Mouse (Mus musculus) cerebellum, adult 9-11 months (tissue): ENCODE measurements around the gene Maml3.

Experiments
- DNase-seq: peaks from one replicate; pipeline ENCODE4 v3.0.0; 2022

Maml3 gene

DNA sequence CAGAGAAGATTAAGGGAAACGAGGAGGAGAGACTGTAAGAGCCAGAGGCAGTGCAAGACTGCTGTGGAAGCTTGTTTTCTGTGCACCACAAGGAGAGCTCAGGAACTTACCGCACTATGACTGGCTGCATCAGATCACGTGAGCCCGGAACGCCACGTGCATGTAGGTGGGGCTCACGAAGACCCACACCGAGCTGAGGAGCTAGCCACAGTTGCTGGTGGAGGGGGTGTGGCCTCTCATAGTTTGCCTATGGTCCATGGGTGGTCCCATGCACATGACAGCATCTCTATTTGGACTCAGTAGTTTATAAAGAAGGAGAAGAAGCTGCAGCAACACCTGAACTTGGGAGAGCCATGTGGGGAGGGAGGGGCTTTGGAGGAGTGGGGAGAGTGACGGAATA is 152.6 kb downstream of the Maml3 start:
- no peak for DNase-seq

DNA sequence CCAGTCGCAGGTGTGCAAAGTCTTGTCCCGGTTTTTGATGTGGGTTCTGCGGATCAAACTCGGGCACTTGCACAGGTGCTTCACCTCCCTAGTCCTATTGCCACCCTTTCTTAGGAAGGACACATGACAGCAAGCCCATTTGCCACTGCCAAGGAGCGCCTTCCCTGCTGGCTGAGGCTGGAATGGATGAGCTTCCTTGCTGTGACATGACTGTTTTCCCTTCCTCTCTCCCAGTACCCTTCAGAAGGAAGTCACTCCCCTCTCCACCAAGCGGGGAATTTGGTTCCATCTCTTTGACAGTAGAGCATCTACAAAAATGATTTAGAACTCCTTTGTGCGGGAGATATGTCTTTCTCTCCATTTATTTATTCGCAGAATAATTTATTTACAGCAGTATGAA is 155.2 kb downstream of the Maml3 start:
- peak; percentile 18 for DNase-seq

DNA sequence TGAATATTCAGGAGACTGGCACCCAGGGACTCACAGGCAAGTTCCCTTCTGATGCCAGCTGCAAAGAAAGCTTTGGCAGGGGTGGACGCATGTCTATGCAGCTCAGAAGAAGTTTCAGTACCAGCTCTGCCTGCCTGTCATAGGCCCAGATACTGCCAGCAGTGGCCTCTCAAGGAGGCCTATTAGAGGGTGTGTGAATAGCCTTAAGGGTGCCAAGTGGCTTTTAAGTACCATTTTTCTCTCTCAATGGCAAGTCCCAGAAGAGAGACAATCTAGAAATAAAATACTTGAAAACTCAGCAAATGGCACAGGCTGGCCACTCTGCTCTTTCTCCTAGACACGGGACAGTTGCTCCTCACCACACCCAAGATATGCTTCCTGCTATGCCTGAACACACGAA is 157.7 kb downstream of the Maml3 start:
- no peak for DNase-seq

DNA sequence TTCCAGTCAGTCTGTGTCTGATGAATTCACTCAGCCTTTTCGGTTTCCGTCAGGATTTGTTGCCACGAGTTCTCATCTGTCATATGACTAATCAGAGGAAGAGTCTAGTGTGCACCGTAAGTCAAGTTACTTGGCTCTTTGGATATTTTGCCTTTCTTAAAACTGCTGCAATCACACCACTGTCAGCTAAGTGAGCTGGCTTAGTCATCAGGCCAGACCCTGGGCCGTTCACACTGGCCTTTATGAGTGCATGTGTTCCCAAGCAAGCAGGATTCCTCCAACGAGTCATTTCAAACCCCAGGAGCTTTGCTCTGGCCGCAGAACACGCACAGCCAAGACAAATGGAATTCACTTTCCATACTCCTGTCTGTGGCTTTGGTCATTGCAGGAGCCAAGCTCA is 161.2 kb downstream of the Maml3 start:
- DNase-seq = no peak

DNA sequence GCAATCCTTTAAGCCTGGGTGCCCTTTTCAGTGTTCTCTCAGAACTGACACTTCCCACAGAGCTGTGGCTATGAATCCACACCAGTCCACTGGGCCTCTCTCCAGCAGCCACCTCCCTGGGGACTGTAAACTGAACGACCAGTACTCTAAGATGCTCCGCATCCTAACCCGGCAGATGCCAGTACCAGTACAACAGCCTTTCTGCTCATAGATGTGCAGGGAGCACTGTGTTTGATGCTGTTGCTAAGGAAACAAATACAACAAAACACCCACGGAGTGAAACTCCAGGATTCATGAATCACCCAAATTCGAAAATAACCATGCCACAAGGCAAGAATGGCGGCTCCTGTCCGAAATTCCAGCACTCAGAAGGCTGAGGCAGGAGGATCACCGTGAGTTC is 163.1 kb downstream of the Maml3 start:
- no peak for DNase-seq

DNA sequence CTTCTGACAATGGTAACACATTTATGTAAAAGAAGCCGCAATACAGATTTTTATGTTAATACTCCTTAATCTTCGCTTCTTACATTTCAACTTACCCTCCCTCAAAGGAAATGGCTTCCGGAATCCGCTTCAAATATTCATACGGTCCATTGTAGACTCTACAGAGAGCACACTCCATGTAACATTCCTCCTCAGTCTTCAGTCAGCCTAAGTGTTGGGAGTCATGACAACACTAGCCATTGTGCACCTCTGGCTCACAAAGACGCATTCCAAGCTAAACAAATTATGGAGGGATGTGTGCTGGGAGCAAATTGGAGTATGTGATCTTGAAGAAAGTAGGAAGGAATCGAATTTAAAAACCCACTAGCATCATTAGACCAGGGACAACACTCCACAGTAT is 165.0 kb downstream of the Maml3 start:
- no peak for DNase-seq

DNA sequence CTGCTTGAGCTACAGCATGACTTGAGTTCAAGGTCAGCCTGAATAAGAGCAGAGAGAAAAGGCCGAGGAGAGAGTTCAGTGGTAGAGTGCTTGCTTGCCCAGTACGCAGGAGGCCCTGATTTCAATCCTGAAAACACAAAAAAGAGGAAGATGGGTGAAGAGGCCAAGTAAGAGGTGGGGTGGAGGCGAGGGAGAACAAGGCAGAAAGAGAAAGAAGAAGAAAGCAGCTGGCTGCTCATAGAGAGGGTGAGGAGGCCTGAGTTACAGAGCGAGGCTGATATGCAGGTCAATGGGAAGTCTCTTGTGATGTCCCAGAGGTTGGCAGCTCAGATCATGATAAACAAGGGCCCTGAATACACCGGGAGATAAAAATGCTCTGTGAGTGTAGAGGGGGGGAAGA is 165.8 kb downstream of the Maml3 start:
- DNase-seq = no peak

DNA sequence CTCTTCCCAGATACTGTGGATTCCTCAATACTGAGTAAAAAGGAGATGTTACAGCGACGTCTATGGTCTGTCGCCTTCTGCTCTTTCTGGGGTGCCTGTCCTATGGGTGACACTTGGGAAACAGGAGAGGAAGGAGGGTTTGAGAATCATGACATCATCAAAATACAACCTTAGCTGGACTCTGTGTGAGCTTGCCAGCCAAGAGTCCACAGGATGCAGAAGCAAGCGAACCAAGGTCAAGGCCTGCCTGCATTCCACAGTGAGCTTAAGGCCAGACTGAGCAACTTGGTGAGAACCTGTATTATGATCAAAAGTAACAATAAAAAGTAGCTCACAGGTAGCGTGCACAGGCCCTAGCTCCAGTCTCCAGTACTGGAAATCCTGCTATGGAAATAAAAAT is 167.7 kb downstream of the Maml3 start:
- no peak for DNase-seq

DNA sequence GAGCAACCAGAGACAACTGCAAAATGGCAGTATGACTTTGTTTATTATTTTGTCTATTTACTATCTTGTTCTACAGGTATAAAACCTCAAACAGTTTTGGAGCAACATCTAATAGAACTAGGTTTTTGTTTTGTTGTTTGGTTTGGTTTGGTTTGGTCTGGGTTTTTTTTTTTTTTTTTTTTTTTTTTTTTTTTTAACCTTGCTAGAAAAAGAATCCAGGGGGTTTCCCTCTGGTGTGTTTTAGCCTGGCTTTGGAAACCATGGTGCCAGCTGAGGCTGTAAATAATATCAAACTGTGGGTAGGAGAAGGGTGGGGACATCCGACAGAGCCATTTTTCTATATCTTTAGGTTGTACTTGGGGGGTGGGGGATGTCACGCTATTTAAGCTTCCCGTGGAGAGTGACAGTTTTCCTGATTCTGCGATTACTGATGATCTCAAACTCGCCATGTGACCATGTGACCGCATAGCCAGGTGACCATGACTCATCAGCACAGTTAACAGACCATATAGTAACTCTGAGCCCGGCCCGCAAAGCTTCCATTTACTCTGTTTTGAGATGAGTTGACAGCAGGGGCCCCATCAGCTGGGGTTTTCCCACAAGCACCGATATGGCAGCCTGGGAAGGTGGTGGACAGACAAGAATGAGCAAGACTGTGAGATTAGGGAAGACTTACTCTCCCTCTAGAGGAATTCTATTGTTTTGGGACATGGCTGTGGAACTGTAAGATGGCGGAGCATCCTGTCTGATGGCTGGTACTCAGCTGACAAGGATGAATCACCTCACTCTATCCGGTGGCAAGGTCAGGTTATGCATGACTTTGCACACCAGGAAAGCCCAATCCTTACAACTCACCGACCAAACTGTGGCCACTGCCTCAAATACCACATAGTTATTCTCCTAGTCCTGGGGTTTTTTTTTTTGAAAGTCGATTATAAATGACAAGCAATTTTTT is 170.1 kb downstream of the Maml3 start:
- DNase-seq = no peak

DNA sequence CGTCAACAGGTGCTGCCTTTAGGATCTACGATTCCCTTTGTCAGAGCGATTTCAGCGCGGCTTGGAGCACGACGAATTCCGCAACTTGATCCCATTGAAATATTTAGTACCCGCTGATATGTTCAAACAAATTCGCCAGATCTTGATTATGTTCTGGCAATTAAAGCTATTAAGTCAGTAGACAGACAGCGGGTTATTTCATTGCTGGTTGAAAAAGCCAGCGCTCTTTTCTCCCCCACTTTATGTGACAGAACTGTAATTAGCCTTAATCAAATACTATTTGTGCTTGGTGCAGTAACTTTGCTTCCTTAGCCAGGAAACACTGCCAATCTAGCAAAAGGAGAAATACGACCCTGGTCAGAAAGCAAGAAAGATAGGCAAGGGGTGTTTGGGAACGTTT is 176.7 kb downstream of the Maml3 start:
- no peak for DNase-seq

DNA sequence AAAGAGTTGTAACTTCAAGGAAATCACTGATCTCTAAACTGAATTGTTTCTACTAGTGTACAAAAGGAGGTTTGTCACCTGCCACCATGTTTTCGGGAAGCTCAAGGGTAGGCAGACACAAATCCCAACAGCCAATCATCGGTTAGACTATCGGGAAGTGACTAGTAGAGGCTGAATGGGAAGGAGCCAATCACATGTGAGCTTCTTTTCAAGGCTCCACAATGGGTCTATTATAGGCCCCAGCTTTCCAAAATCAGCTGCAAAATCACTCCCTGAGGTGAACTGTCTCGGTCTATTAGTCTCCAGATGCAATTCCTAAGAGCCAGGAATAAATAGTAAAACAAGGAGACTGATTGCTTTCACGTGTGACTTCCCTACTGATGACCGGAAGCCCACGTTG is 177.3 kb downstream of the Maml3 start:
- no peak for DNase-seq

DNA sequence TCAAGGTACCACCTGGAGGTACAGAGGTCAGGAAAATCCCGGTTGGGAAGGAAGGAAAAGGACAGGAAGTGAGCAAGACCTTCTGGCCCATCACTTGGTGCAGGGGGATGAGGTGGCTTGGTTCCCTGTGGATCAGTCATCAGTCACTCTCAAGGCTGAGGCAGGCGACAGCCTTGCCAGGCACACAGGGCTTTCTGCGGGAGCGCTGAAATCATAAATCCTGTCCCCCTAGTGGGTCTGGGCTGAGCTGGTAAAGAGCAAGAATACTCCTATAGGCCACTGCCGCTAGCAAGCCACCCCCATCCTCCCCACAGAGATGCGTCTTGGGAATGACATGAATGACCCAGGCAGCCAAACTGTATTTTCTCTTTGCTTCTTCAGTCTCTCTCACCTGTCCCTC is 177.8 kb downstream of the Maml3 start:
- no peak for DNase-seq

DNA sequence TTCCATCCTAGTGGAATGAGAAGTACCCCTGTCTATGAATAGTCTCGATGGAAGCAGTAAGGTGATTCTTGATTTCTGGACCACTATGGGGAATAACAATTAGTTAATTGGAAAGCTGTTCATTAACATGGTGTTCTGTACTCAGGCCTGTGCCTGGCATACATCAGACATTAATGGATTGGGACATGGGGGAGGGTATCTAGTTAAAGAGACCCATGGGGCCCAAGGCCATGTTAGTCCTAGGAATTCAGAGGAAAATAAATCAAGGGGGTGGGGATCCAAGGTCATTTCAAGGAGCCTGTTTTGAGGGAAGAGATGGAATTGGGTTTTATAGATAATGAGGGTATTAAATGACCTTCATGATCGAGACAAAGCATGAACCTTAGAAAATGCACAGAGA is 179.1 kb downstream of the Maml3 start:
- DNase-seq = no peak

DNA sequence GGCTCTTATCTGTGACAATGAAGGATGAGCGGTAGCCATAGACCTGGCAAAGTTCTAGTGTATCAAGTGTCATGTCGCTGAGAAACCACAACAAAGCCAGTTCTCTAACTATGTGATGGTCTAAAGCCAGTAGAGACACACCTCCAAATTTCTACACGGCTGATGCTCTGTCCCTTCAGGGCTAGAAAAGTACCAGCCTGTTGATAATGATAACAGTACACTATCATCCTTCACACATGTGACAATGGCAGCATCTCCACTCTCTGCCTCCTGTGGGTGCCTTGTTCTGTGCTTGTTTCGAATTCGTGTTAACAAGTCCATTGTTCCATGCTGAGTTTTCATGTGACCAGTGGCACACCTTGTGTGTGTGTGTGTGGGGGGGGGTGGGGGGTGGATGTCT is 180.2 kb downstream of the Maml3 start:
- DNase-seq = no peak

DNA sequence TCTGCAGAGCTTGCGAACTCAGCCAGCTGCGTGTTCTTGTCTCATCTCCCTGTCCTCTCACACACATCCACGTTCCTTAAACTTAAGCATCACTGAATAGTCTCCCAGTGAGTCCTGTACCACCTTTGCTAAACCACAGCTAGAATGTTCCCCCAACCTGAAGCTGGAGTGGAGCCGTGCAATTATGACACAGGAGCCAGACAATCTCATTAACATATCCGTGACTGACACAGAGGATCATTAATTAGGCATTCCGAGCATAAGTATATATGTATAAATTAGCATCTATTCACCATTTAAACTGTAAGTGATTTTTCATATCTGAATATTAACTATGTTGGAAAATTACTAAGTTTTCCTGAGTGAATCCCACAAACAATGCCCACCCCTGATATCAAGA is 181.1 kb downstream of the Maml3 start:
- no peak for DNase-seq

DNA sequence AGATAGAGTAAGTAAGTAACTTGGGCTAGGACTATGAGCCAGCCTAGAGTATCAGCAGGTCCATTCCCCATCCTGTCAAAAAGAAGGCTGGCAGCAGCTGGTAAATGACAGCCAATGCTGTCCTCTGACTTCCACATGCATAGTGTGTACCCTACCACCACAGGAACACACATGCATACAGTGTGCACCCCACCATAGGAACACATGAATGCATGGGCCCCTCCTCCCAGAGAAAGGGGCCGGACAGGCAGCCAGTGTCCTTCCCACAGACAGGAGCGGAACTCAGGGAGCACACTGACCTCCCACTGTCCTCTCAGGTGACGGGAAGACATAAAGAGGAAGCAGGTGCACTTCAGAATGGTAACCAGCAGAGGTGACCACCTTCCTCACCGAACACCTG is 188.0 kb downstream of the Maml3 start:
- DNase-seq = no peak

DNA sequence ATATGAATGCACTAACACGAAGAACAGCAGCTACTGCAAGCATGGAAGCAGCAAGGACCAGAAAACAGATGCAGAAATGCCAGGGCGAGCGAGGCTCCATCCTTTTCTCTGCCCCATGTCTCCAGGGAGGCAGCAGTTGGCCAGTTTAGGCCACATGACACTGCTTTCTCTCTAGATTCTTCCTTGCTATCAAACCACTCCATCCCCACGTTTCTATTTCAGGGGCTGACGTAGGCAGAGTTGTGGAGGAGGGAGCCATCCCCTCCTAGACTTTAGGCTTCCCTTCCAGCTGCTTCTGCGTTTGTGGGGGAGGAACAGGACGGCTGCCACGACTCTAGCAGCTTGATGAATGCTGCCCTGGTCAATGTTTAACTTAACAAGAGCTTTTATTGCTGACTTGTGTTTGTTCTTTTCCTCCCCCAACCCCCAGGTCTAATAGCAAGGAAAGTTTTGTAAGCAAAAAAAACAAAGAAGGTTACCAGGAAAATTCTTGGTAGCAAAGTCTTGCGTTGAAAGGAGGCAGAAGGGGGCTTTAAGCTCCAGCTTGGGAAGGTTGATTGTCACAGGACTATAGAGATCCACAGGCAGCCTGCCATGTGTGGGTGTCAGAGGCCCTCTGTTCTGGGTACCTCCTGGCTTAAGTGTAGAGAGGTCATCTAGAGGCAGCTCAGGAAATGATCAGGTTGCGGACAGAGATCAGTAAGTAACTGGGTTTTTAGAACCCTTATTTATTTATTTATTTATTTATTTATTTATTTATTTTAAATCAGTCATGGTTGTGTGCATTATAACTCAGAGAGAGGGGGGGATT is 188.6 kb downstream of the Maml3 start:
- DNase-seq = no peak

DNA sequence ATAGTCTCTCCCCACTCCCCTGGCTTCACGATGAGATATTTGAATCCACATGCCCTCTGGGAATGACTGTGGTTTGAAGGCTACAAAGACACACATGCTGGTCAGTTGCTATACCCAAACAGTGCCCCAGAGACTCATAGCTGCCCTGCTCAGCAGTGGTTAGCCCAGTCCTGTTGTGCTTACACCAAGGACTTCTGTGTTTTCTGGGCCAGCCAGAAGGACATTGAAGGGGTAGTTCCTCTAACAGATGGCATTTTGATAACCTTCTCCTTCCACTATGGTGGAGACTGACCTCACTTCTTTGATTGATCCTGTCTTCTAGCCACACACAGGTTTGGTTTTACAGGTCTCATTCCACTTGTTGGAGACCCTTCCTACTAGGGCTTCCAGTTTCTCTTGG is 189.5 kb downstream of the Maml3 start:
- no peak for DNase-seq

DNA sequence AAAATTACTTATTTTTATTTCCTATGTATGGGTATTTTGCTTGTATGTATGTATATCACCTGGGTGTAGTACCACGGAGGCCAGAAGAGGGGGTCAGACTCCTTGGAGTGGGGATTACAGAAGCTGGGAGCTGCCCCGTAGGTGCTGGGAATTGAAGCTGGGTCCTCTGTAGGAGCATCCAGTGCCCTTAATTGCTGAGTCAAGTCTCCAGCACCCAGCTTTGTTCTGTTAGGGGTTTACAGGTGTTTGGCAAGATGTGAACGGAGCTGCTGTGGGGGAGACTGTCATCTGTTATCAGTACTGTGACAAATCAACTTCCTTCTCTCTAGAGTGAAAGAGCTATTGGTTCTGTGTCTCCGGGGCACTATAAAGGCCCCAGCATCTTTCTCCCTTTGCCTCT is 190.0 kb downstream of the Maml3 start:
- no peak for DNase-seq

DNA sequence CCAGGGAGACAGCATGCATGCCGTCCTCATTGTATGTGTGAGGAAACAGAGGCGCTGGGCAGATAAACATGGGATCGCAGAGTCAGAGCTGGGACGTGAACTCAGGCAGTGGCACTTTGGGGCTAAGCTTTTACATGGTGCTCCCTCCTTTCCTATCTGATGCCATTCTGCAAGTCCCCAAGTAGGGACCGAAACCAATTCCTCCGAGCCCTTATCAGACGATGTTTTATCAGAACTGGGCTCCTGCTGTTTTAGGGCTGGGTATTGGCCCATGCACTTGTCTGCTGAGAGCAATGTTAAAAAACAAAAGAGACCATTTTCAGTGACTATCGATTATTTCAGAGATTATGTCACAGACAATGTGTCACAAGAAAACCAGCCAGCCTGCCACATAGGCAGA is 191.4 kb downstream of the Maml3 start:
- no peak for DNase-seq

DNA sequence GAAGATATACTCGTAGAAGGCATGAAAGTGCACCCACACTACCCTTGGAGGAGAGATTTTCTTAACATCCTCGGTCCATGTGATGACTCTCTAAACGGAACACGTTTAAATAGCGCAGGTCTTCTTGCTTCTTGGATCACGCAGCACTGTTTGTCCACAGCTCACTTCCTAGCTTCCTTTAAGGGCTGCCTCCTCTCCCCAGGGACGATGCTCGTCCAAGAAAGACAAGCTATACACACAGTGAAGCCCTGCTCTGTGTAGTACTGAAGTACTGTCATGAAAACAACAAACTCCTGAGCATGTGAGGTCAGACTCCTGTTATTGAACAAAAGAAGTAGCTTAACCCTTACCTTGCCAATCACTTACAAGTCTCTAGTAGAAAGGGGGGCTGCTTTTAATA is 192.7 kb downstream of the Maml3 start:
- DNase-seq = no peak

DNA sequence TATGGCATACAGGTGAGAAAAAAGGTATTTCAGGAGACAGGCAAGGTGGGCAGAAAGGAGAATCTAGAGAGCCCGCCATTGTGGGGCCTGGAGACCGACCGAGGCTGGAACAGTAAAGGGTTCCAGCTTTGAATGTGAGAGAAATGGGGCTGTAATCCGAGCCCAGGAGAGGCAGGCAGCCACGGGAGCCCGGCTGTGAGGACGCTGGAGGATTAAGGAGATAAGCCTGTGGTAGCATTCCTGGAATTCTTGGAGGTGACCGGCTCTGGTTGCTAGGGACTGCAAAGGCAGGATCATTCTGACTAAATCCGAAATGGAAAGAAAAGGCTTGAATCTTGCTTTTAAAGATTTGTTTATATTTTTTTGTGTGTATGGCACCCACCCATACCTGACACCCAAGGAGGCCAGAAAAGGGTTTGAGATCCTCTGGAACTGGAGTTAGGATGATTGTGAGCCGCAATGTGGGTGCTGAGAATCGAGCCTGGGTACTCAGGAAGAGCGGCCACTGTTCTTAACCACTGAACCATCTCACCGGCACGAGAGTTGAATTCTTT is 196.4 kb downstream of the Maml3 start:
- no peak for DNase-seq

DNA sequence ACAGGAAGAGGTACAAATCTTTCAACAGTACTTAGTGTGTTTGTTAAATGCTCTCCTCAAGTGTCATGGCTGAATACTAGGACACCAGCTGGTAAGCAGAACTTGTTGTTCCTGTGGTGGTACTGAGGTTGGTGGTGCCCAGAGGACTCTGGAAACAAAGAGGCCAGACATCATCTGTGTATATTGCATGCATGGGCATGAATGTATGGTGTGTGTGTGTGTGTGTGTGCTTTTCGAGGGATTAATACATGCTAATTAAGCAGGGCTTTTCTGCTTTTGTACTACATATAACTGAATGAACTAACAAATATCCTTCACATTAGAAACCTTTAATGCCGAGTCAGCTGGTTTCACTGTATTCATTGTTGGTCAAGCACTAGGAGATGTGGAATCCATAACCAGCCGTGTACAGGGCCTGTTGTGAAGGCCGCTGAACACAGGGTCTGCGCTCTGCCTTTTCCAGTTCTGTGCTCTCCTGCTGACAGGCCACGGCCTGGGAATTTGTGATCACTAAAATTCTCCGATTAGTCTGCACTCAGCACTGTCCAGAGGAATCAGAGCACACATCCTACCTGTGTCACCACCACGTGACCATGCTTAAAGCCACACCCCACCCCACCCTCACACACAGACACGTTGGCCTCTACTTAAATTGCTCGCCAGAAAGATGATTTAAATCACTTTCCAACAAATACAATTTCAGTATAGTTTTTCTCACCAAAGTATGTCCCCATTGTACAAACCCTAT is 197.6 kb downstream of the Maml3 start:
- no peak for DNase-seq
